Mouse (Mus musculus) left cerebral cortex, adult 11 months (tissue): ENCODE measurements around the gene Ppp2r2d.

Source experiments
- DNase-seq: peaks from one replicate; pipeline ENCODE4 v3.0.0; 2022; ENCODE audit warnings: low spot score

Ppp2r2d gene

DNA sequence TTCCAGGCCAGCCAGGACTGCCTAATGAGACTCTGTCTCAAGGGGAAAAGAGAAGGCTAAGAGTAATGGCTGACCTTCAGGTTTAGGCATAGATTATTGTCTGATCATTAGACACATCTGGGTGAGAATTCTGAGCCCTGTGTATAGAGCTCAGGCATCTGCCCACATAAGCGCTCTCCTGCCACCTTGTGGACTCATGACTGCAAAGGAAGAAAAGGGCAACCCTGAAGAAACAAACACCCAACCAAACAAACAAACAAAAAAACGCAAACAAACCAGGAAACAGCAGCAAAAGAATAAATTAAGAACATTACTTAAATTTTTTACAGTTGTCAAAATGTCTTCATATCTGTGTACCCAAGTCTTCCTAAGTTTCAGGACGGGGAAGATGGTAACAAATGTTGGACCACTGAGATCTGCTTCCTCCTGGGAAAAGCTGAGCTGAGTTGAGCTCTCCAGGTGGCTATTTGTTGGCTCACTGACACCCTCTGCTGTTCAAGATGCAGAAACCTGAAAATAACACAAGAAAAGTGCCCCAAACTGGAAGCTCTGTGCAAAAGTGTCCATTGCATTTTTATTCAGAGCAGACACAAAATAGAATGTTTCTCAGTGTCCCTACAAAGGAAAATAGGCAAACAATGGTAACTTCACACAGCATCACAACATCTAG, 78.0 kb downstream of the Ppp2r2d start:
- DNase-seq, result no peak

DNA sequence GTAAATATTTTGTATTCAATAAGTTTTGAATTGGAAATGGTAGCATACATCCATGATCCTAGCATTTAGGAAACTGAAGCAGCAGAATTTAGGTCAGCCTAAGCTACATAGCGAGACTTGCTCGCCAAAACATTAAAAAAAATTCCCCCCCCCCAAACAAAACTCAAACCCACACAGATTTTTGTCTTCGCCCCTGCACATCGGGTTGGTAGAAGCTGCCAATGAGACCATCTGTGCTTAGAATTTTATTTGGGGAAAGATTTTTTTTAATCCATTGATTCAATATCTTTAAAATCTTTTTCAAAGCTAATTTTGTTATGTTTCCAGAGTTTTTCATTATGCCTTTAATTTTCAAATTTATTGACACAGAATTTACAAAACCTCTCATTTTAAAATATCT, 82.6 kb downstream of the Ppp2r2d start:
- DNase-seq, result no peak
